Mouse (Mus musculus): ENCODE results near the gene Pagr1b. TPM values are rescaled to one million over a fixed set of nuclear protein-coding genes. Genes with fewer than 3 reads are reported as not detected.

The Pagr1b gene
- polyA plus RNA-seq, 1 experiment from 2014 or later = not detected

DNA sequence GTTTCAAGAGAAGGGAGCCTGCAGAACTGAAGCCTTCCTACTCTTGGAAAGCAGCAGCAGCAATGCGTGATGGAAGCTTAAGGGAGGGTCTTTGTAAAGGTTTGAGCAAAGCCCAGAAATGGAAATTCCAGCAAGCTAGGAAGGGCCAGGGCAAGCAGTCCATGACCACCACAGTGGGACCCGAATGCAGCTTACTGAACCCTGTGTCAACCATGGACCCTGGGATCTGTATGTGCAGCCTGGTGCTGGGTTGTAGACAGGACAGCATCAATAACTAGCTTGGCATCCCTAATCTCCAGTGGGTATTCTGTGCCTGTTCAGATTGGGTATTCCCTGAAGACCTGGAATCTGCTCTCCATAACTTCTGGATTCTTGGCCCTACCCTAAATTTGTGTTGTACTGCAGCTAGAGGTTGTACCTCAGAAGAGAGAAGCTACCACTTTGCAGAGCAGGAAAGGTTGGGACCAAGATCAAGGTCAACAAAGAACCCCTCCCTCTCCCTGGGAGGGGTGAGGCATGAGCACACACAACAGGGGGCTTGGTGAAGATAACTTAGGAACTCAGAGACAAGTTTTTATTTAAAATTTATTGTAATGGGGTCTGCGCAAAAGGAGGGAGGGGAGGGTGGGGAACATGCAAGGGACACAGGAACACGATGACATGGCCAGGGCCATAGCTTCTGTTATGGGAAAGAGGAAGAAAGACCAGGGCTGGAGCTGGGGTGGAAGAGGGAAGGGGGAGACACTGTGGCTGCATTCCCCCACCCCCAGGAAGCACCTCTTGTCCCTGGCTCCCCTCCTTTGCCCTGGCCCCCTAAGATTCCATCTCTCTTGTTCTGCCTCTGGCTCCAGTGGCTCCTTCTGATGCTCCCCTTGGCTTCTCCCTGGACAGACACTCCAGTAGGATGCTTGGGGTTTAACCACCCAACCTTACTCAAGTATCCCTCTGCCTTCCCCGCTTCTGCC lies 5.6 kb upstream of the Pagr1b start:
- peaks cover 44% of the 10 kb centered on the region for H3K4me1 ChIP-seq (ENCODE audit: control insufficient read depth, insufficient read depth, low read length)
- ATAC-seq (replicated peaks; ENCODE audit: insufficient number of reproducible peaks, low FRiP score, low TSS enrichment) = no peak

DNA sequence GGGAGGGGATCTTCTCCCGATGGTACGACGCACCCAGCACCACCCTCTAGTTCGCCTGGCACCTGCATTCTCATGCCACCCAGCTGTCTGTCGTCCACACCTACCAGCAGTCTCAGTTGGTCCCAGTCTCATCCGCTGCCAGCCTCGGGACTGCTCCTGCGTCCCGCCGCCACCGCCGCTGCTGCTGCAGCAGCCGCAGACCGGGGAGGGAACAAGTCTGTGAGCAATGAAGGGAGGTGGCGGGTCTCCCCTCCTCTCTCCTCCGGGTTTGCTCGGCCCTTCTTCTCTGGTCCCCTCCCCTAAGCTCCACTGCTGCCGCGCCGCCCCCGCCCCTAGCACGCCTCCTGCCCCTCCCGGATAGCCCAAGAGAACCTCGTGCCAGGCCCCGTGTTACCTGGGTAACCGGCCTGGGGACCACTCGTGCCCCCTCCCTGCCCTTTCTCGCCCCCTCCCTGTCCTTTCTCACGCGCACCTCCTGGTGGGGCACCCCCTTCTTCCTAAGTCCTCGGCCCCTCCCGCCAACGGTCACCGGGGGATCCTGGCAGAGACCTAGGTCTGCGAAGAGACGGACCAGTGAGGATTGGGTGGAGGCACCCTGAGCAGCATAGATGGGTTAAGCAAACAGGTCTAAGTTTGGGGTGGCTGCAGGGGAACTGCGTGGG lies 4.7 kb upstream of the Pagr1b start, which contains the start of the genes Gm42742 and Prrt2:
TSS of gene Gm42742 (minus strand) at position 197 of the 662 bp plus-strand sequence.
TSS of gene Prrt2 (minus strand) at position 311 of the 662 bp plus-strand sequence.
- peaks cover 17% of the 10 kb centered on the region for H3K36me3 ChIP-seq (ENCODE audit: control insufficient read depth, insufficient read depth, low read length)
- H3K9ac ChIP-seq (ENCODE audit: low read depth, low read length) = peak within 1 kb of the TSS; percentile 72
- peak within 1 kb of the TSS; percentile 77 for H3K4me2 ChIP-seq
- peak within 1 kb of the TSS; percentile 45 for H3K4me3 ChIP-seq (ENCODE audit: low read depth, low read length)
- no peak within 1 kb of the TSS; the same call in none of the 2 replicates for H3K27ac ChIP-seq (ENCODE audit: low read depth, low read length)
- H3K9me3 ChIP-seq (replicated peaks; ENCODE audit: control insufficient read depth, low read length) = no peaks in the 10 kb centered on the region
- no peaks in the 10 kb centered on the region for H3K27me3 ChIP-seq (ENCODE audit: control insufficient read depth, insufficient read depth, low read length)
- WGBS (ENCODE audit: insufficient replicate concordance) = 3% methylated on average over 31 of the region's 37 CpGs
- no peak for ATAC-seq (replicated peaks; ENCODE audit: insufficient number of reproducible peaks, low FRiP score, low TSS enrichment)
- peaks cover 45% of the 10 kb centered on the region for H3K4me1 ChIP-seq (ENCODE audit: control insufficient read depth, insufficient read depth, low read length)

More for the DNA sequence above, 5.6 kb upstream of the Pagr1b start:
- no peak overlapping the region; the same call in none of the 2 replicates for H3K27ac ChIP-seq (ENCODE audit: low read depth, low read length)
- no peaks in the 10 kb centered on the region for H3K9me3 ChIP-seq (replicated peaks; ENCODE audit: control insufficient read depth, low read length)
- H3K4me3 ChIP-seq (ENCODE audit: low read depth, low read length) = peak overlapping the region; percentile 45
- WGBS (ENCODE audit: insufficient replicate concordance) = 44% methylated on average over 5 of the region's 5 CpGs
- peak overlapping the region; percentile 77 for H3K4me2 ChIP-seq
- peak overlapping the region; percentile 72 for H3K9ac ChIP-seq (ENCODE audit: low read depth, low read length)
- H3K36me3 ChIP-seq (ENCODE audit: control insufficient read depth, insufficient read depth, low read length) = peaks cover 17% of the 10 kb centered on the region
- H3K27me3 ChIP-seq (ENCODE audit: control insufficient read depth, insufficient read depth, low read length) = no peaks in the 10 kb centered on the region

- H3K9ac ChIP-seq (ENCODE audit: low read depth, low read length) = peak overlapping the region; percentile 72
- H3K36me3 ChIP-seq (ENCODE audit: control insufficient read depth, insufficient read depth, low read length) = peaks cover 17% of the 10 kb centered on the region
- H3K27me3 ChIP-seq (ENCODE audit: control insufficient read depth, insufficient read depth, low read length) = no peaks in the 10 kb centered on the region
- H3K4me2 ChIP-seq = peak overlapping the region; percentile 77
- H3K27ac ChIP-seq (ENCODE audit: low read depth, low read length) = no peak overlapping the region
- H3K4me3 ChIP-seq (ENCODE audit: low read depth, low read length) = peak overlapping the region; percentile 45
- WGBS (ENCODE audit: insufficient replicate concordance) = 41% methylated on average over 5 of the region's 5 CpGs
- no peaks in the 10 kb centered on the region for H3K9me3 ChIP-seq (replicated peaks; ENCODE audit: control insufficient read depth, low read length)
- ATAC-seq (replicated peaks; ENCODE audit: insufficient number of reproducible peaks, low FRiP score, low TSS enrichment) = no peak
- H3K4me1 ChIP-seq (ENCODE audit: control insufficient read depth, insufficient read depth, low read length) = peaks cover 50% of the 10 kb centered on the region
These were observed 4.2 kb upstream of the Pagr1b start for GRCm38 (mm10) chr7:127020491-127020890.

GRCm38 (mm10) chr7:127020031-127020430 lies 3.7 kb upstream of the Pagr1b start:
- 68% methylated on average over 3 of the region's 3 CpGs for WGBS (ENCODE audit: insufficient replicate concordance)
- H3K9ac ChIP-seq (ENCODE audit: low read depth, low read length) = peak overlapping the region; percentile 72; the same call in 1 of the 2 replicates
- ATAC-seq (replicated peaks; ENCODE audit: insufficient number of reproducible peaks, low FRiP score, low TSS enrichment) = no peak

DNA sequence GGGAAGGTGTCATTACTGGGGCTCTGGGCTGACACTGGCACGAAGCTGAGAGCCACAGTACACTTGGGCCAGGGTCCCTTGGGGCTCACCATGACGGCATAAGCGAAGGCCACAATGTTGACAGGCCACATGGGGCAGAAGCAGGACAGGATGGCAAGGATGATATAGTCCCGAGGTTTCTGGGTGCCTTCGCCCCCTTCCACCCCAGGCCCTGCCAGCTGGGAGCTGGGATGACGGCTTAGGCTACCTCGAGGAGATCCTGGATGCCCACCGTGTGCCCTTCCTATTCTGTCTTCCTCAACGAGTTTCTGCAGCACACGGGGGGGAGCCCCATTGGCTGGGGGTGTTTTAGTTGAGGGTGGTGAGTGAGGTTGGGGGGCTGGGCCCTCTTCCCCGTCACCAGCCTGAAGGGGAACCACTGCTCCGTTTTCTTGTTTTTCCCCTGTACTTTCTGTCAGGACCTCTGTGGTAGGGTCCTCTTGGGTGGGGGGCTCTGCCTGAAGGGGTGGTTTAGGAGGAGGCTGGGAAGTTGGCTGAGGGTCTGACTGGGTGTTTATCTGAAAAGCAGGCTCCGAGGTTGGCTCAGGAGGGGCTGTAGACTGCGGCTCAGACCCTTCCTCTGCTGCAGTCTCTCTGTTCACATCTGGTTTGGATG lies 3.1 kb upstream of the Pagr1b start:
- 77% methylated on average over 14 of the region's 14 CpGs for WGBS (ENCODE audit: insufficient replicate concordance)
- Histone ChIP-seq H3K27me3 (ENCODE audit: control insufficient read depth, insufficient read depth, low read length) (no peaks in the 10 kb centered on the region), H3K4me3 (ENCODE audit: low read depth, low read length) (peak overlapping the region; percentile 45; the same call in 1 of the 2 replicates), H3K9me3 (replicated peaks; ENCODE audit: control insufficient read depth, low read length) (no peaks in the 10 kb centered on the region), H3K4me1 (ENCODE audit: control insufficient read depth, insufficient read depth, low read length) (peaks cover 54% of the 10 kb centered on the region), H3K9ac (ENCODE audit: low read depth, low read length) (no peak overlapping the region), H3K27ac (ENCODE audit: low read depth, low read length) (no peak overlapping the region), H3K4me2 (peak overlapping the region; percentile 77), H3K36me3 (ENCODE audit: control insufficient read depth, insufficient read depth, low read length) (peaks cover 20% of the 10 kb centered on the region)
- no peak for ATAC-seq (replicated peaks; ENCODE audit: insufficient number of reproducible peaks, low FRiP score, low TSS enrichment)

More at GRCm38 (mm10) chr7:127020031-127020430, 3.7 kb upstream of the Pagr1b start:
- H3K27ac ChIP-seq (ENCODE audit: low read depth, low read length) = no peak overlapping the region
- peaks cover 19% of the 10 kb centered on the region for H3K36me3 ChIP-seq (ENCODE audit: control insufficient read depth, insufficient read depth, low read length)
- peak overlapping the region; percentile 45; the same call in 1 of the 2 replicates for H3K4me3 ChIP-seq (ENCODE audit: low read depth, low read length)
- no peaks in the 10 kb centered on the region for H3K9me3 ChIP-seq (replicated peaks; ENCODE audit: control insufficient read depth, low read length)
- H3K4me2 ChIP-seq = peak overlapping the region; percentile 77
- H3K27me3 ChIP-seq (ENCODE audit: control insufficient read depth, insufficient read depth, low read length) = no peaks in the 10 kb centered on the region
- peaks cover 53% of the 10 kb centered on the region for H3K4me1 ChIP-seq (ENCODE audit: control insufficient read depth, insufficient read depth, low read length)

- H3K4me2 ChIP-seq = peak overlapping the region; percentile 11; the same call in 1 of the 2 replicates
- H3K27ac ChIP-seq (ENCODE audit: low read depth, low read length) = no peak overlapping the region
- ATAC-seq (replicated peaks; ENCODE audit: insufficient number of reproducible peaks, low FRiP score, low TSS enrichment) = no peak
- H3K4me3 ChIP-seq (ENCODE audit: low read depth, low read length) = no peak overlapping the region
- no peaks in the 10 kb centered on the region for H3K27me3 ChIP-seq (ENCODE audit: control insufficient read depth, insufficient read depth, low read length)
- H3K36me3 ChIP-seq (ENCODE audit: control insufficient read depth, insufficient read depth, low read length) = peaks cover 18% of the 10 kb centered on the region
- WGBS (ENCODE audit: insufficient replicate concordance) = 74% methylated on average over 15 of the region's 15 CpGs
- peak overlapping the region; percentile 0; the same call in 1 of the 2 replicates for H3K9ac ChIP-seq (ENCODE audit: low read depth, low read length)
- peaks cover 50% of the 10 kb centered on the region for H3K4me1 ChIP-seq (ENCODE audit: control insufficient read depth, insufficient read depth, low read length)
- no peaks in the 10 kb centered on the region for H3K9me3 ChIP-seq (replicated peaks; ENCODE audit: control insufficient read depth, low read length)
These were observed 2.4 kb upstream of the Pagr1b start for GRCm38 (mm10) chr7:127018416-127019305.

DNA sequence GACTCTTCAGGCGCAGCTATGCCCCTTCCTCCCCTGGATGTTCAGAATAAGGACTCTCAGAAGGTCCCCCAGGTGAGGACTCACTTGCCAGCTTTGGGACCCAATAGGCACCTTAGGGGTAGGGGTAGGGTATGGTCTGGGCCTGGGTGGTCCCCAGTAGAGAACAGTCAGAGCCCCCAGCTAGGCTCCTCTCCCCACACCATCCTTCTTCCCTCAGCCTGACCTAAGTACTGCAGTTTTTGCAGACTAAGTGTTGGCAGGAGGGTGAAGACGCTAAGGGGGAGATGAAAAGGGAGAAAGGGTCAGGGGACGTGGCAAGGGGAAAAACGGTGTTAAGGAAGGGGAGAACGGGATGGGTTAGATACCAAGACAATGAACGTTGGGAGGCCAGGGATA lies 1.7 kb upstream of the Pagr1b start:
- Histone ChIP-seq H3K27me3 (ENCODE audit: control insufficient read depth, insufficient read depth, low read length) (no peaks in the 10 kb centered on the region), H3K9me3 (replicated peaks; ENCODE audit: control insufficient read depth, low read length) (no peaks in the 10 kb centered on the region), H3K36me3 (ENCODE audit: control insufficient read depth, insufficient read depth, low read length) (peaks cover 11% of the 10 kb centered on the region), H3K4me2 (no peak overlapping the region), H3K27ac (ENCODE audit: low read depth, low read length) (no peak overlapping the region), H3K4me3 (ENCODE audit: low read depth, low read length) (no peak overlapping the region), H3K4me1 (ENCODE audit: control insufficient read depth, insufficient read depth, low read length) (peaks cover 43% of the 10 kb centered on the region), H3K9ac (ENCODE audit: low read depth, low read length) (peak overlapping the region; percentile 39; the same call in 1 of the 2 replicates)
- ATAC-seq (replicated peaks; ENCODE audit: insufficient number of reproducible peaks, low FRiP score, low TSS enrichment) = no peak
- 37% methylated on average over 6 of the region's 6 CpGs for WGBS (ENCODE audit: insufficient replicate concordance)

Measured in heart, embryonic 11.5 days (tissue).